Mouse (Mus musculus) liver, embryonic 13.5 days (tissue): ENCODE data around the gene H2-M5. TPM values are rescaled to one million over a fixed set of nuclear protein-coding genes. Genes with fewer than 3 reads are reported as not detected.
A peak's percentile ranks its signal among the peaks of the same experiment; 100 is the strongest.

Experiments used
- ATAC-seq: fragments of 200-750 bp; cut with Nextera tagmentation; 2 replicates; pipeline ENCODE4 v1.8.0; 2017; ENCODE audit warnings: low read depth, mild to moderate bottlenecking, moderate number of reproducible peaks, moderate library complexity
- DNase-seq: peaks from one replicate; pipeline ENCODE4 v3.0.0; 2022
- H3K27ac ChIP-seq: fragments of 300-500 bp; sonication (generic); 2 replicates; pipeline ENCODE4 v1.5.1; 2015; ENCODE audit warnings: moderate library complexity, mild to moderate bottlenecking, inconsistent platforms
- H3K27me3 ChIP-seq: fragments of 300-500 bp; sonication (generic); 2 replicates; pipeline ENCODE4 v1.6.1; 2015; ENCODE audit warnings: mild to moderate bottlenecking, inconsistent platforms
- H3K36me3 ChIP-seq: fragments of 300-500 bp; sonication (generic); 2 replicates; pipeline ENCODE4 v1.6.1; 2015; ENCODE audit warnings: mild to moderate bottlenecking, inconsistent platforms
- H3K4me1 ChIP-seq: fragments of 300-500 bp; sonication (generic); replicated peaks from 2 replicates; pipeline ENCODE4 v1.6.1; 2015; ENCODE audit warnings: inconsistent platforms
- H3K4me2 ChIP-seq: fragments of 300-500 bp; sonication (generic); 2 replicates; pipeline ENCODE4 v1.6.1; 2015; ENCODE audit warnings: inconsistent platforms, mild to moderate bottlenecking, moderate library complexity
- H3K4me3 ChIP-seq: fragments of 300-500 bp; sonication (generic); replicated peaks from 2 replicates; pipeline ENCODE4 v1.5.1; 2015; ENCODE audit warnings: mild to moderate bottlenecking, inconsistent platforms
- H3K9ac ChIP-seq: fragments of 300-500 bp; sonication (generic); 2 replicates; pipeline ENCODE4 v1.6.1; 2015; ENCODE audit warnings: mild to moderate bottlenecking, inconsistent platforms
- H3K9me3 ChIP-seq: fragments of 300-500 bp; sonication (generic); replicated peaks from 2 replicates; pipeline ENCODE4 v1.6.1; 2016; ENCODE audit warnings: inconsistent platforms
- WGBS: fragments of 180-500 bp; shearing (Covaris S2); methylation state at CpG from one replicate; pipeline ENCODE4 v1.1.7; 2015; ENCODE audit not compliant: insufficient replicate concordance; 5-methylcytosine and 5-hydroxymethylcytosine counted together
- polyA plus RNA-seq: library from polyadenylated mRNA; unstranded; fragments of >200 nt; fragmentation: Nextera tagmentation; extraction: Ambion mirVana; gene quantifications from 2 replicates; pipeline ENCODE4 v1.2.1, GENCODE M21; 2015

H2-M5 gene
- polyA plus RNA-seq, 1 experiment from 2014 or later, result not detected

DNA sequence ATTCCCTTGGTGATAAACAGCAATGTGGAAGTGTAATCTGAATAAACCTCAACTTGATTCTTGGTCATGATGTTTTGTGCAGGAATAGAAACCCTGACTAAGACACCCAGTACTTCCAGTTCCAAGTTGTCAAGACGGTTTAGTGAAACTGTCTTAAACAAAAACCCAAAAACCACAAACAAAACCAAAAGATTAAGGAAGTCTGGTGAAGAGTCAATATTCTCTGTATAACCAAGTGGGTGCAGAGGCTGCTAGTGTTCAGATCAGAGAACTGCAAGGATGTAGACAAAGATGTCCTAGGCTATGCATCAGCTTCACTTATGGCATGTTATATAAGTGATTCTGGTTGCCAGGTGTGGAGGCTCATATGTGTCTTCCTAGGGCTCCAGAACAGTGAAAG lies 22.5 kb downstream of the H2-M5 start:
- H3K9ac ChIP-seq, result no peak overlapping the region
- no peak overlapping the region for H3K4me2 ChIP-seq
- no peaks in the 10 kb centered on the region for H3K9me3 ChIP-seq
- no peak overlapping the region for H3K27ac ChIP-seq
- ATAC-seq (no peak), DNase-seq (no peak)
- H3K36me3 ChIP-seq, result no peaks in the 10 kb centered on the region
- no peaks in the 10 kb centered on the region for H3K4me1 ChIP-seq
- H3K4me3 ChIP-seq, result no peak overlapping the region
- WGBS, result 16% methylated on average over 1 of the region's 1 CpGs
- no peaks in the 10 kb centered on the region for H3K27me3 ChIP-seq

DNA sequence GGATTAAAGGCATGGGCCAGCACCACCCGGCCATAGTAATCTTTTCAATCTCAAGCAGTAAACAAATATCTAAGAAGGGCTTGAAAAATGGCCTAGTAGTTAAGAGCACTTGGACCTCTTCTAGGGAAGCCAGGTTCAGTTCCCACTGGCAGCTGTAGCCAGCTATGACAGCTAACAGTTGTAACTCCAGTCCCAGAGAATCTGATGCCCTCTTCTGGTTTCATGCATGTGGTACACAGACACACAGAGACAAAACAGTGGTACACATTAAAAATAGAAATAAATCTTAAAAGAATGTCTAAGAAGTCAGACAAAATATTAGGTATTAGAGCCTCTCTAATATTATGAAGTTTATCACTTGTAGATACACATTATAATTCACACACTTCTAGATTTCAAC lies 28.2 kb downstream of the H2-M5 start:
- H3K9ac ChIP-seq, result no peak overlapping the region
- 57% methylated on average over 1 of the region's 1 CpGs for WGBS
- ATAC-seq (no peak), DNase-seq (no peak)
- H3K36me3 ChIP-seq, result peaks cover 1% of the 10 kb centered on the region; the same call in 1 of the 2 replicates
- H3K27ac ChIP-seq, result no peak overlapping the region
- H3K4me3 ChIP-seq, result no peak overlapping the region
- H3K4me1 ChIP-seq, result peaks cover 18% of the 10 kb centered on the region
- H3K9me3 ChIP-seq, result no peaks in the 10 kb centered on the region
- H3K4me2 ChIP-seq, result no peak overlapping the region
- H3K27me3 ChIP-seq, result no peaks in the 10 kb centered on the region

DNA sequence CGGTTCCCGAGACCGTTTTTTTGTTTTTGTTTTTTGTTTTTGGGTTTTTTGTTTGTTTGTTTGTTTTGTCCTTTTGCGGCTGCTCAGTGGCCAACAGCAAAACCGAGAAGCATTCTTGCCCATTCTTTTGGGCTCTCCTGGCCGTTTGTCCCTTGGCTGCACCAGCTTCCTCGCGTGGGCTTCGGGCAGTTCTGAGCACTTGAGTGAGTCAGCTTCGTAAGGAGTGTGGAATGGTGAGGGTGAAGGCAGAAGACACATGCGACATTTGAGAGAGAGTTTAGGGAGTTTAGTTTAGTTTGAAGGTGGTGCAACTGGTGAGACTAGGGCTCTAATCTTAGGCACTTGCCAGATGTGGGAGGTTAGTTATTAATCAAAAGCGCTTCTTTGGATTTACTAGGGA lies 30.5 kb downstream of the H2-M5 start:
- no peaks in the 10 kb centered on the region for H3K9me3 ChIP-seq
- 0 out of 2 replicates have a peak, but pooled peaks have one; percentile 18 for ATAC-seq
- peak overlapping the region; percentile 79 for H3K9ac ChIP-seq
- H3K4me3 ChIP-seq, result peak overlapping the region; percentile 76
- peaks cover 18% of the 10 kb centered on the region for H3K4me1 ChIP-seq
- peaks cover 5% of the 10 kb centered on the region; the same call in 1 of the 2 replicates for H3K36me3 ChIP-seq
- peak overlapping the region; percentile 73 for H3K4me2 ChIP-seq
- no peak overlapping the region for H3K27ac ChIP-seq
- no peaks in the 10 kb centered on the region for H3K27me3 ChIP-seq
- DNase-seq, result no peak
- WGBS, result 14% methylated on average over 12 of the region's 12 CpGs

- no peaks in the 10 kb centered on the region for H3K27me3 ChIP-seq
- peak; percentile 94 for ATAC-seq
- peak within 1 kb of the TSS; percentile 73 for H3K4me2 ChIP-seq
- peak within 1 kb of the TSS; percentile 79 for H3K9ac ChIP-seq
- H3K27ac ChIP-seq, result peak within 1 kb of the TSS; percentile 15; the same call in 1 of the 2 replicates
- under 1% methylated on average over 46 of the region's 46 CpGs for WGBS
- H3K36me3 ChIP-seq, result peaks cover 8% of the 10 kb centered on the region; the same call in 1 of the 2 replicates
- peak; percentile 93 for DNase-seq
- H3K9me3 ChIP-seq, result no peaks in the 10 kb centered on the region
- peaks cover 18% of the 10 kb centered on the region for H3K4me1 ChIP-seq
- peak within 1 kb of the TSS; percentile 76 for H3K4me3 ChIP-seq
Measured at GRCm38 (mm10) chr17:36957999-36958743, 31.2 kb downstream of the H2-M5 start, which contains the start of the genes Znrd1 and Znrd1as. TSS of gene Znrd1 (minus strand) at chr17:36958559. TSS of gene Znrd1as (plus strand) at chr17:36958592.

DNA sequence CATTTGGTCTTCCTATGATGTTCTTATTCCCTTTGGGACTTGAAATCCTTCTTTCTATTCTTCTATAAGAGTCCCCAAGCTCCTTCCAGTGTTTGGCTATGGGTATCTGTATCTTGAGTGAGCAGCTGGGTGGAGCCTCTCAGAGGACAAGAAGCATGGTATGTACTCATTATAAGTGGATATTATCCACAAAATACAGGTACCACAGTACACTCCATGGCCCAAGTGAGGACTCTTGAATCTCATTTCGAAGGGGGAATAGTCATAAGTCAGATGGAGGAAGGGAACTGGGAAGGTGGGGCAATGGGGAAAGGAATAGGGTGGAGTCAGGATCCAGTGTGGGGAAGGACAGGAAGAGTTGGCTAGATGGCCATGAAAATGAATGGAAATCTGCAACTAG lies 36.3 kb downstream of the H2-M5 start:
- no peak overlapping the region for H3K9ac ChIP-seq
- no peak overlapping the region for H3K4me2 ChIP-seq
- H3K9me3 ChIP-seq, result no peaks in the 10 kb centered on the region
- no peak overlapping the region for H3K4me3 ChIP-seq
- DNase-seq (no peak), ATAC-seq (no peak)
- H3K4me1 ChIP-seq, result peaks cover 26% of the 10 kb centered on the region
- H3K27ac ChIP-seq, result no peak overlapping the region
- H3K27me3 ChIP-seq, result peaks cover 14% of the 10 kb centered on the region
- H3K36me3 ChIP-seq, result peaks cover 23% of the 10 kb centered on the region
- WGBS, result 66% methylated on average over 1 of the region's 1 CpGs

- 78% methylated on average over 2 of the region's 2 CpGs for WGBS
- H3K27ac ChIP-seq, result no peak overlapping the region
Measured at GRCm38 (mm10) chr17:36952631-36953030, 36.7 kb downstream of the H2-M5 start.

GRCm38 (mm10) chr17:36950981-36951947 lies 38.1 kb downstream of the H2-M5 start, which contains the start of gene Ppp1r11:
TSS of gene Ppp1r11 (minus strand) at chr17:36951741.
- Histone ChIP-seq H3K9me3 (no peaks in the 10 kb centered on the region), H3K27me3 (peaks cover 32% of the 10 kb centered on the region), H3K36me3 (peaks cover 23% of the 10 kb centered on the region), H3K9ac (peak within 1 kb of the TSS; percentile 82), H3K4me2 (peak within 1 kb of the TSS; percentile 81), H3K4me1 (peaks cover 26% of the 10 kb centered on the region), H3K4me3 (peak within 1 kb of the TSS; percentile 80), H3K27ac (peak within 1 kb of the TSS; percentile 61)
- ATAC-seq, result peak; percentile 97
- DNase-seq, result peak; percentile 91
- under 1% methylated on average over 36 of the region's 36 CpGs for WGBS

More at GRCm38 (mm10) chr17:36952631-36953030, 36.7 kb downstream of the H2-M5 start:
- Histone ChIP-seq H3K27me3 (peaks cover 18% of the 10 kb centered on the region), H3K4me2 (no peak overlapping the region), H3K9ac (no peak overlapping the region), H3K4me3 (no peak overlapping the region), H3K4me1 (peaks cover 22% of the 10 kb centered on the region), H3K36me3 (peaks cover 23% of the 10 kb centered on the region), H3K9me3 (no peaks in the 10 kb centered on the region)
- ATAC-seq (no peak), DNase-seq (no peak)

DNA sequence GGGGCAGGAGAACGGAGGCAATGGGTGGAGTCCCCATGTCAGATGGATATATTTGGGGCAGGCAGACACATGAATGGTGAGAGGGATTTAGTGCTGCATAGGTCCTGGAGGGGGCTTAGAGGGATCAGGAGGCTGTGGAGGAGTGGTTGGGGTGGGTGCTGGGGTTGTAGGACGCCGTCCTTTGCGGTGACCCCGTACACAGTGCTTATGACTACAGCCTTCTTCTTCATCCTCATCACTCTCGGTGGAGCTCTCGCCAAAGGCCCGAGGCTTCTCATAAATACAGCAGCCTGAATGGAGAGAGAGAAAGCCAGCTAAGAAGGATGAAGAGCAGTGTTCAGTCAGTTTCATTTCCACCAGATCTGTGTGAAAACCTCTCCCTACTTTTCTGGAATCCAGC lies 40.1 kb downstream of the H2-M5 start:
- no peak for DNase-seq

DNA sequence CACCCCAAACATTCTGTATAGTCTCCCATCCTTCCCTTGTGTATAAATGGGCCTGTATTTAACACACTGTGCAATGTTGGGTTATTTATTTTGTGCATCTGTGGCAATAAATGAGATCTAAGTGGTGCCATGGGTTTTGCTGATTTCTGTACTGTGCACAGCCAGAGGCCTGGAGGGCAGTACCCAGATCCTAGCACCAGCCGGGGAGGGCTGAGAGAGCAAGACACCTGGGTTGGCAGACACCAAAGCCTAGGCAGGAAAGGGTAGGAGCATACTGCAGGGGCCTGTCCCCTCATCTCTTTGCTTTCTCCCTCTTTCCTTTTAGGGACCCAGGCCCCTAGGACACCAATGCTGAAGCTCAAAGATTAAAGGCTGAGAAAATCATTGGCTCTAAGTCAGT lies 41.1 kb downstream of the H2-M5 start:
- no peak for ATAC-seq
- no peaks in the 10 kb centered on the region for H3K9me3 ChIP-seq
- 82% methylated on average over 1 of the region's 1 CpGs for WGBS
- H3K9ac ChIP-seq, result no peak overlapping the region
- peaks cover 61% of the 10 kb centered on the region for H3K27me3 ChIP-seq
- H3K4me3 ChIP-seq, result no peak overlapping the region
- H3K27ac ChIP-seq, result no peak overlapping the region
- peaks cover 26% of the 10 kb centered on the region for H3K4me1 ChIP-seq
- H3K4me2 ChIP-seq, result no peak overlapping the region
- DNase-seq, result no peak
- peaks cover 15% of the 10 kb centered on the region for H3K36me3 ChIP-seq

More for the DNA sequence above, 40.1 kb downstream of the H2-M5 start:
- no peak overlapping the region for H3K9ac ChIP-seq
- H3K4me2 ChIP-seq, result no peak overlapping the region
- H3K4me1 ChIP-seq, result peaks cover 26% of the 10 kb centered on the region
- WGBS, result 84% methylated on average over 8 of the region's 8 CpGs
- H3K27ac ChIP-seq, result no peak overlapping the region
- no peaks in the 10 kb centered on the region for H3K9me3 ChIP-seq
- no peak overlapping the region for H3K4me3 ChIP-seq
- peaks cover 18% of the 10 kb centered on the region for H3K36me3 ChIP-seq
- ATAC-seq, result no peak
- H3K27me3 ChIP-seq, result peaks cover 52% of the 10 kb centered on the region

DNA sequence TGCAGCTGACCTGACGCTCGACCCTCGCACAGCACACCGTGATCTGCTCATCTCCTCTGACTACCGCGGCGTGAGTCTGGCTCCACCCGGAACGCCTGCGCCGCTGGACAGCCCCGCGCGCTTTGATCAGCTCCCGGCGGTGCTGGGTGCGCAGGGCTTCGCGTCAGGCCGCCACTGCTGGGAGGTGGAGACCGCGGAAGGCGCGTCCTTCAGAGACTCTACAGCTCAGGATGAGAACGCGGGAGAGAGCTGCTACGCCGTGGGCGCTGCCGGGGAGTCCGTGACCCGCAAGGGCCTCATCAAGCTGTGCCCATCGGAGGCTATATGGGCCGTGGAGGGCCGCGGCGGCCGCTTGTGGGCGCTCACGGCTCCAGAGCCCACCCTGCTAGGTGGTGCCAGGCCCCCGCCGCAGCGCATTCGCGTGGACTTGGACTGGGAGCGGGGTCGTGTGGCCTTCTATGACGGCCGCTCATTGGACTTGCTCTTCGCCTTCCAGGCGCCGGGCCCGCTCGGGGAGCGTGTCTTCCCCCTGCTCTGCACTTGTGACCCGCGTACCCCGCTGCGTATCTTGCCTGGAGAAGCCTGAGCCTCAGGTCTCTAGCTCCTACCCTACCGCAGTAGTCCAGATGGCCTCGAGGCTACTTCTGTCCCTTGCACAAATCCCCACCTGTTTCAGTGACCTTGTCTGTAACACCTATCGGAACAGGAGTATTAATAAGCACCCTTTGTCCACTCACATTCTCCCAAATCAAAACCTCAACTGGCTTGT lies 42.1 kb downstream of the H2-M5 start:
- Histone ChIP-seq H3K9ac (peak overlapping the region; percentile 51), H3K4me2 (peak overlapping the region; percentile 69), H3K27me3 (peaks cover 72% of the 10 kb centered on the region), H3K4me1 (peaks cover 30% of the 10 kb centered on the region), H3K36me3 (peaks cover 15% of the 10 kb centered on the region), H3K4me3 (peak overlapping the region; percentile 48), H3K9me3 (no peaks in the 10 kb centered on the region), H3K27ac (no peak overlapping the region)
- DNase-seq, result no peak
- WGBS, result 1% methylated on average over 62 of the region's 62 CpGs
- ATAC-seq, result no peak
